Mouse (Mus musculus): ENCODE results near the gene Mrpl35. TPM values are rescaled to one million over a fixed set of nuclear protein-coding genes. Genes with fewer than 3 reads are reported as not detected.

Gene Mrpl35
- polyA plus RNA-seq, 1 experiment from 2014 or later, result 79.1 TPM

DNA sequence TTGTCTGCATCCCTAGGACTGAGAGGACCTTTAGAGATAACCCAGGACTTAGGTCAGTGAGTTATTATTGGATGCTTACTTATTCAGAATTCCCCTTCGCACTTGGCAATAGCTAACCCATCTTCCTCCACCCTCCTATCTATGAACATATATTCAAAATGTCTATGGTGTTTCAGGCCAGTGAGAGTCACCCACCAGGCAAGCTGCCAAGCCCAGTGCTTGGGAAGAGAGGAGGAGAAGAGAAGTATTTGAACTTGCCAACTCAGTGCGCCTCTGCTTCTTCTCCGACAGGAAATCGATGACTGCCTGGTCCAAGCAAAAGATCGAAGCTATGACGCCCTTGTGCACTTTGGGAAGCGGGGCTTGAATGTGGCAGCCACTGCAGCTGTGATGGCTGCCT, 46.3 kb downstream of the Mrpl35 start:
- Histone ChIP-seq H3K27ac (ENCODE audit: low read depth) (no peak overlapping the region), H3K9ac (ENCODE audit: low read length) (no peak overlapping the region), H3K4me1 (replicated peaks; ENCODE audit: control insufficient read depth, insufficient read depth, low read length) (no peaks in the 10 kb centered on the region), H3K36me3 (ENCODE audit: control insufficient read depth, insufficient read depth, low read length) (no peaks in the 10 kb centered on the region), H3K9me3 (ENCODE audit: control insufficient read depth, low read length) (no peaks in the 10 kb centered on the region), H3K27me3 (replicated peaks; ENCODE audit: control insufficient read depth, insufficient read depth, low read length) (no peaks in the 10 kb centered on the region), H3K4me2 (ENCODE audit: low read length) (no peak overlapping the region), H3K4me3 (ENCODE audit: low read depth, low read length) (no peak overlapping the region)
- ATAC-seq (replicated peaks; ENCODE audit: low FRiP score, low TSS enrichment, low read depth) (no peak), DNase-seq (ENCODE audit: low spot score) (no peak)
- 87% methylated on average over 7 of the region's 7 CpGs for WGBS

DNA sequence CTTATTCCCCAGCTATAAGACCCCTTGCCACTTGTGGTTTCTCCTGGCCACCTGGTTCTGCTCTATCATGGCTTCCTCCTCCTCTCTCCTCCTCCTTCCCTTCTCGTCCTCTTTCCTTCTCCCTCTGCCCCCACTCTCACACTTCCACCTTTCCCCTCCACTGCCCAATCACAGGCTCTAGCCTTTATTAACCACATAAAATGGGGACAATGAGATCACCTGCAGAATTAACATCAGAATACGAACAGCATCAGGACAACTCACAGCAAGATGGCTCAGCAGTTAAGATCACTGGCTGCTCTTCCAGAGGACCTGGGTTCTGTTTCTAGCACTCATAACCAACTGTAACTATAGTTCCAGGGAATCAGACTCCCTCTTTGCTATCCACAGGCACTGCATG, 46.9 kb downstream of the Mrpl35 start:
- no peak for DNase-seq (ENCODE audit: low spot score)
- H3K4me1 ChIP-seq (replicated peaks; ENCODE audit: control insufficient read depth, insufficient read depth, low read length), result no peaks in the 10 kb centered on the region
- no peak overlapping the region for H3K27ac ChIP-seq (ENCODE audit: low read depth)
- H3K4me2 ChIP-seq (ENCODE audit: low read length), result no peak overlapping the region
- H3K27me3 ChIP-seq (replicated peaks; ENCODE audit: control insufficient read depth, insufficient read depth, low read length), result no peaks in the 10 kb centered on the region
- WGBS, result 82% methylated on average over 2 of the region's 2 CpGs
- no peaks in the 10 kb centered on the region for H3K36me3 ChIP-seq (ENCODE audit: control insufficient read depth, insufficient read depth, low read length)
- H3K9me3 ChIP-seq (ENCODE audit: control insufficient read depth, low read length), result no peaks in the 10 kb centered on the region
- no peak overlapping the region for H3K9ac ChIP-seq (ENCODE audit: low read length)
- ATAC-seq (replicated peaks; ENCODE audit: low FRiP score, low TSS enrichment, low read depth), result no peak
- H3K4me3 ChIP-seq (ENCODE audit: low read depth, low read length), result no peak overlapping the region

DNA sequence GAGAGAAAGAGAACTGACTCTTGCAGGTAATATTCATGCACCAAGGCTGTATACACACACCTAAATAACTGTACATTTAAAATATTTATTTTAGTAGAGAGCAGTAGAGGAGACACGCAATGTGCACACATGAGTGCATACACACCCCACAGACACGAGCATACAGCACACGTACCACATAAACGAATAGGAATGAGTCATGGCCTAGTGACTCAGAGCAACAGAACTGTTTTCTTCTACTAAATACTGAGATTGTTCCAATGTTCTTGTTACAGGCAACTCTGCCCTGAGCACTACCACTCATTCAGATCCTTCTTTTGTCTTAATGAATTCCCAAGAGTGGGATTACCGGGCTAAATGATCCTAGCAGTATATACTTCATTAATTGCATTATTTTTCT, 48.8 kb downstream of the Mrpl35 start:
- ATAC-seq (replicated peaks; ENCODE audit: low FRiP score, low TSS enrichment, low read depth), result no peak
- 82% methylated on average over 5 of the region's 5 CpGs for WGBS

DNA sequence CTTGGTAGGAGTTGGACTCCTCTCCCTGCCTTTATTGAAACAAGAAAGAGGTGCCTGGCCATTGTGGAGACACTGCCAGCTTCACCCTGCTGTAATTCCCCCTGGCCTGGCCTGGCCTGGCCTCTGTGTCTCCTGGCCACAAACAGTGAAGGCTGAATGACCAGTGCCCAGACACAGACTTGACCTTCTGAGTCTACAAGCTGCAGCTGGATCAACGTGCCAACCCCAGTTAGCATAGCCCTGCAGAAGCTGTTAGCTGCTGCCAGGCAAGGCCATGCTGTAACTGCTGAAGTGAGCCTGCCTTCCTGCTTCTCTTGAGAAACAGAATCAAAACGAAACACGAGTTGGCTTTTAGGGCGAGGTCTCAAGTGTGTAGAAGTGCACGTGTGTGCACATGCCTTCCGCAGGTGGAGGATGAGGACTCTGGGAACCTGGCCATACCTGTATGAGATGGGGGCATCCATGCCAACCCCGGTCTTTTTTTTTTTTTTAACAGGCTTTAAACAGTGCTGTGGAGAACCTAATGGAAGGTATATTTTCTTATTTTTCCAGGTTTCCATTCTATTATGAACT, 54.0 kb downstream of the Mrpl35 start:
- ATAC-seq (replicated peaks; ENCODE audit: low FRiP score, low TSS enrichment, low read depth) (no peak), DNase-seq (ENCODE audit: low spot score) (no peak)
- Histone ChIP-seq H3K36me3 (ENCODE audit: control insufficient read depth, insufficient read depth, low read length) (no peaks in the 10 kb centered on the region), H3K27ac (ENCODE audit: low read depth) (no peak overlapping the region), H3K4me1 (replicated peaks; ENCODE audit: control insufficient read depth, insufficient read depth, low read length) (no peaks in the 10 kb centered on the region), H3K9me3 (ENCODE audit: control insufficient read depth, low read length) (no peaks in the 10 kb centered on the region), H3K4me2 (ENCODE audit: low read length) (no peak overlapping the region), H3K27me3 (replicated peaks; ENCODE audit: control insufficient read depth, insufficient read depth, low read length) (no peaks in the 10 kb centered on the region), H3K4me3 (ENCODE audit: low read depth, low read length) (no peak overlapping the region), H3K9ac (ENCODE audit: low read length) (no peak overlapping the region)
- 83% methylated on average over 7 of the region's 7 CpGs for WGBS

More for the DNA sequence above, 48.8 kb downstream of the Mrpl35 start:
- Histone ChIP-seq H3K4me3 (ENCODE audit: low read depth, low read length) (no peak overlapping the region), H3K9me3 (ENCODE audit: control insufficient read depth, low read length) (no peaks in the 10 kb centered on the region), H3K36me3 (ENCODE audit: control insufficient read depth, insufficient read depth, low read length) (no peaks in the 10 kb centered on the region), H3K9ac (ENCODE audit: low read length) (no peak overlapping the region), H3K4me1 (replicated peaks; ENCODE audit: control insufficient read depth, insufficient read depth, low read length) (no peaks in the 10 kb centered on the region), H3K27me3 (replicated peaks; ENCODE audit: control insufficient read depth, insufficient read depth, low read length) (no peaks in the 10 kb centered on the region), H3K4me2 (ENCODE audit: low read length) (no peak overlapping the region), H3K27ac (ENCODE audit: low read depth) (no peak overlapping the region)
- DNase-seq (ENCODE audit: low spot score), result no peak

DNA sequence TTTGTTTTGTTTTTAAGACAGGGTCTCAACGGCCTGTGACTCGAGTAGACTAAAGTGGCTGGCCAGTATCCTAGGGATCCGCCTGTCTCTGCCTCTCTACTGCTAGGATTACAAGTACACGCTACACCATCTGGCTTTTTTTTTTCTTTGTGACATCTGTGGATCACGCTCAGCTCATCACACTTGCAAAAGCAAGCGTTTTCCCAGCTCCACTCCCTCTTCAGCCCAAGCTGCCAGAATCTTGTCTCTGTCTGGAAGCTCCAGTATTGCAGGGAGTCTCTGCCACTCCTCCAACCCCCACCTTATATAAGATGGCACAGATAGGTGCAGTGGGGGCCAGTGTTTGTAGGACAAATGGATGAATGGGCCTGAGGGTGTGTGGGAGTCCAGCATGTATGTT, 54.6 kb downstream of the Mrpl35 start:
- no peaks in the 10 kb centered on the region for H3K36me3 ChIP-seq (ENCODE audit: control insufficient read depth, insufficient read depth, low read length)
- DNase-seq (ENCODE audit: low spot score) (no peak), ATAC-seq (replicated peaks; ENCODE audit: low FRiP score, low TSS enrichment, low read depth) (no peak)
- H3K4me1 ChIP-seq (replicated peaks; ENCODE audit: control insufficient read depth, insufficient read depth, low read length), result no peaks in the 10 kb centered on the region
- no peaks in the 10 kb centered on the region for H3K9me3 ChIP-seq (ENCODE audit: control insufficient read depth, low read length)
- H3K4me3 ChIP-seq (ENCODE audit: low read depth, low read length), result no peak overlapping the region
- H3K27ac ChIP-seq (ENCODE audit: low read depth), result no peak overlapping the region
- WGBS, result 78% methylated on average over 6 of the region's 6 CpGs
- no peaks in the 10 kb centered on the region for H3K27me3 ChIP-seq (replicated peaks; ENCODE audit: control insufficient read depth, insufficient read depth, low read length)
- H3K9ac ChIP-seq (ENCODE audit: low read length), result no peak overlapping the region
- H3K4me2 ChIP-seq (ENCODE audit: low read length), result no peak overlapping the region

DNA sequence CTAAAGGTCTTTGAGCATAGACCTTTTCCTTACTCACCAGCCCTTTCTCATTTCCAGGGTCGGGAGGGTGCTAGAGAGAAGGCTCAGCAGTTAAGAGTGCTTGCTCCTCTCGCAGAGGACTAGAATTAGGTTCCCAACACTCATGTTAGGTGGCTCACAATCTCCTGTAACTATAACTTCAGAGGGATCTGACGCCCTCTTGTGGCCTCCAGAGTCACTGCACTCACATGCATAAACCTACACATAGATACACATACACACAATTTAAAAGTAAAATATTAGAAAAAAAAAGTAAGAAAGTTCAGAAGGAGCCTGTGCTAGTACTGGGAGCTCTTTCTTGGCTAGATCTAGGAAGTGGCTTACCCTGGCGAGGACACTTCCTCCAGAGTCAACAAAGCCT, 55.5 kb downstream of the Mrpl35 start:
- H3K4me2 ChIP-seq (ENCODE audit: low read length), result no peak overlapping the region
- H3K27ac ChIP-seq (ENCODE audit: low read depth), result no peak overlapping the region
- no peaks in the 10 kb centered on the region for H3K9me3 ChIP-seq (ENCODE audit: control insufficient read depth, low read length)
- no peak overlapping the region for H3K4me3 ChIP-seq (ENCODE audit: low read depth, low read length)
- no peaks in the 10 kb centered on the region for H3K36me3 ChIP-seq (ENCODE audit: control insufficient read depth, insufficient read depth, low read length)
- H3K4me1 ChIP-seq (replicated peaks; ENCODE audit: control insufficient read depth, insufficient read depth, low read length), result no peaks in the 10 kb centered on the region
- 92% methylated on average over 4 of the region's 4 CpGs for WGBS
- ATAC-seq (replicated peaks; ENCODE audit: low FRiP score, low TSS enrichment, low read depth) (no peak), DNase-seq (ENCODE audit: low spot score) (no peak)
- no peak overlapping the region for H3K9ac ChIP-seq (ENCODE audit: low read length)
- no peaks in the 10 kb centered on the region for H3K27me3 ChIP-seq (replicated peaks; ENCODE audit: control insufficient read depth, insufficient read depth, low read length)

DNA sequence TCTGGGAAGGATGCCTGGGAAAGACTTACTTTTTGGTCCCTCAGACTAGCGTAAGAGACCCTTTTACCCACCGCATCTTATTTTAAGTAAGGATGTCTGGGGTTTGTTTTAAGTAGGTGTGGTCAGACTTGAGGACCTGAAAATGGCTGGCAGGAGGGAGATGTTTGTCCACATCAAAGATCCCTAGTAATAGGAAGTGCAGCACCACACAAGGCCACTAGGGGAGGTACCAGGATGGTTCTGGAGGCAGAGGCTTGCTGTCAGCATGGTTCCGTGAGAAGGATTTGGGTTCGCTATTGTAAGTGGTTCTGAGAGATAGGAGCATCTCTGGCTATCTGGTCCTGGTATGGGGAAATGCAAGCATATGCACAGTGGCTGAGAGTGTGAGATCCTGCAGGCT, 55.9 kb downstream of the Mrpl35 start:
- WGBS, result over 99% methylated on average over 4 of the region's 4 CpGs

DNA sequence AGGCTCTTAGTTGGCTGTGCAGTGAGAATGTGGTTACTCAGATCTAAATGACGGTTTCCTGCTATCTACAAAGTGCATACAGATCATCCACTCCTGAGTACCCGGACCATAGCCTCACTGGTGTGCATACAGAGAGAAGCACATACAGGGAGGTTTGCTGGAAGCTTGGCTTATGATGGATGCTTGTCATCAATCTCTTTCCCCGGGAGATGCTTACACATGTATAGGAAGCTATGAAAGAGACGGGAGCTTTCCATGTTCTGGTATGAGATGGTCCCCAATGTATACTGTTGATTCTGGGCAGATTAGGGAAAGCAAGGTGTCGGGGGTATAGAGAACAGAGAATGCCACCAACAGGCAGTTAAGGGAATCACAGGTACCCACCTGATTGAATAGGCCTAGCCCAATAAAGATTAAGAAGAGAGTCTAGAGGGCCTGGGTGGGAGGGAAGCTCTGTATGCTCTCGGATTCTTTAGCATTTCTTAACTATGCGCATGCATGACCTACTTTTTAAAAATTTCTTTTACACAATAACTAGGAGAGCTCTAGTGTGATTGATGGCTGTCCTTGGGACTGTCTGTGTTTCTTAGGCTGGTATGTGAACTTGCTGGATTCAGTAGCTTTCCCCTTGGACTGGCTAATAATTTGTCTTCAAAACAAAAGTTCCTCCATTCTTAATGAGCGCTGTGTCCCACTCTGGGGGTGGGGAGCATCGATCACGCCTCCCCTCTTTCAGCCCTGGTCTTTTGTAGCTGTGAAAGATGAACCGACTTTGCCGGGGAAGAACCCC, 56.7 kb downstream of the Mrpl35 start:
- Histone ChIP-seq H3K27me3 (replicated peaks; ENCODE audit: control insufficient read depth, insufficient read depth, low read length) (no peaks in the 10 kb centered on the region), H3K9me3 (ENCODE audit: control insufficient read depth, low read length) (no peaks in the 10 kb centered on the region), H3K4me2 (ENCODE audit: low read length) (no peak overlapping the region), H3K27ac (ENCODE audit: low read depth) (no peak overlapping the region), H3K9ac (ENCODE audit: low read length) (no peak overlapping the region), H3K4me3 (ENCODE audit: low read depth, low read length) (no peak overlapping the region), H3K36me3 (ENCODE audit: control insufficient read depth, insufficient read depth, low read length) (no peaks in the 10 kb centered on the region), H3K4me1 (replicated peaks; ENCODE audit: control insufficient read depth, insufficient read depth, low read length) (no peaks in the 10 kb centered on the region)
- no peak for ATAC-seq (replicated peaks; ENCODE audit: low FRiP score, low TSS enrichment, low read depth)
- 76% methylated on average over 12 of the region's 12 CpGs for WGBS
- DNase-seq (ENCODE audit: low spot score), result no peak

More for the DNA sequence above, 55.9 kb downstream of the Mrpl35 start:
- Histone ChIP-seq H3K4me1 (replicated peaks; ENCODE audit: control insufficient read depth, insufficient read depth, low read length) (no peaks in the 10 kb centered on the region), H3K36me3 (ENCODE audit: control insufficient read depth, insufficient read depth, low read length) (no peaks in the 10 kb centered on the region), H3K27me3 (replicated peaks; ENCODE audit: control insufficient read depth, insufficient read depth, low read length) (no peaks in the 10 kb centered on the region), H3K4me3 (ENCODE audit: low read depth, low read length) (no peak overlapping the region), H3K4me2 (ENCODE audit: low read length) (no peak overlapping the region), H3K27ac (ENCODE audit: low read depth) (no peak overlapping the region), H3K9me3 (ENCODE audit: control insufficient read depth, low read length) (no peaks in the 10 kb centered on the region), H3K9ac (ENCODE audit: low read length) (no peak overlapping the region)
- ATAC-seq (replicated peaks; ENCODE audit: low FRiP score, low TSS enrichment, low read depth) (no peak), DNase-seq (ENCODE audit: low spot score) (no peak)

GRCm38 (mm10) chr6:71767761-71768160, 59.0 kb downstream of the Mrpl35 start:
- H3K36me3 ChIP-seq (ENCODE audit: control insufficient read depth, insufficient read depth, low read length), result no peaks in the 10 kb centered on the region
- no peaks in the 10 kb centered on the region for H3K4me1 ChIP-seq (replicated peaks; ENCODE audit: control insufficient read depth, insufficient read depth, low read length)
- no peak for ATAC-seq (replicated peaks; ENCODE audit: low FRiP score, low TSS enrichment, low read depth)
- H3K27me3 ChIP-seq (replicated peaks; ENCODE audit: control insufficient read depth, insufficient read depth, low read length), result no peaks in the 10 kb centered on the region
- H3K9ac ChIP-seq (ENCODE audit: low read length), result no peak overlapping the region
- no peak for DNase-seq (ENCODE audit: low spot score)
- no peak overlapping the region for H3K4me2 ChIP-seq (ENCODE audit: low read length)
- WGBS, result 51% methylated on average over 4 of the region's 4 CpGs
- H3K4me3 ChIP-seq (ENCODE audit: low read depth, low read length), result no peak overlapping the region
- H3K9me3 ChIP-seq (ENCODE audit: control insufficient read depth, low read length), result no peaks in the 10 kb centered on the region
- no peak overlapping the region for H3K27ac ChIP-seq (ENCODE audit: low read depth)

Measured in intestine, embryonic 14.5 days (tissue).